Mouse (Mus musculus) intestine, embryonic 14.5 days (tissue): ENCODE data around the gene Ccdc74a. TPM values are rescaled to one million over a fixed set of nuclear protein-coding genes. Genes with fewer than 3 reads are reported as not detected.

Source experiments
- ATAC-seq: fragments of 200-750 bp; cut with Nextera tagmentation; replicated peaks from 2 replicates; pipeline ENCODE4 v1.8.0; 2017; ENCODE audit warnings: low read depth, moderate number of reproducible peaks, moderate TSS enrichment, moderate library complexity; ENCODE audit not compliant: low FRiP score, low TSS enrichment
- DNase-seq: peaks from one replicate; pipeline ENCODE4 v3.0.0-alpha.2; 2018; ENCODE audit warnings: low spot score
- H3K27ac ChIP-seq: fragments of 300-500 bp; sonication (generic); 2 replicates; pipeline ENCODE4 v1.5.1; 2014; ENCODE audit warnings: low read depth, mild to moderate bottlenecking, control low read depth
- H3K27me3 ChIP-seq: fragments of 300-500 bp; sonication (generic); replicated peaks from 2 replicates; pipeline ENCODE4 v1.6.1; 2014; ENCODE audit warnings: low read length, control low read depth; ENCODE audit not compliant: control insufficient read depth, insufficient read depth
- H3K36me3 ChIP-seq: fragments of 300-500 bp; sonication (generic); 2 replicates; pipeline ENCODE4 v1.6.1; 2014; ENCODE audit warnings: low read length, control low read depth; ENCODE audit not compliant: control insufficient read depth, insufficient read depth
- H3K4me1 ChIP-seq: fragments of 300-500 bp; sonication (generic); replicated peaks from 2 replicates; pipeline ENCODE4 v1.6.1; 2014; ENCODE audit warnings: low read length, control low read depth, mixed read lengths; ENCODE audit not compliant: control insufficient read depth, insufficient read depth
- H3K4me2 ChIP-seq: fragments of 300-500 bp; sonication (generic); 2 replicates; pipeline ENCODE4 v1.6.1; 2014; ENCODE audit warnings: low read length
- H3K4me3 ChIP-seq: fragments of 300-500 bp; sonication (generic); 2 replicates; pipeline ENCODE4 v1.5.1; 2014; ENCODE audit warnings: low read depth, low read length, control low read depth, mixed read lengths
- H3K9ac ChIP-seq: fragments of 300-500 bp; sonication (generic); 2 replicates; pipeline ENCODE4 v1.6.1; 2014; ENCODE audit warnings: mild to moderate bottlenecking, low read length
- H3K9me3 ChIP-seq: fragments of 300-500 bp; sonication (generic); 2 replicates; pipeline ENCODE4 v1.6.1; 2016; ENCODE audit warnings: low read length, control low read depth; ENCODE audit not compliant: control insufficient read depth
- WGBS: fragments of 180-500 bp; shearing (Covaris S2); extraction: QIAGEN DNeasy Blood & Tissue Kit; methylation state at CpG from one replicate; pipeline ENCODE4 v1.1.7; 2014; 5-methylcytosine and 5-hydroxymethylcytosine counted together
- polyA plus RNA-seq: library from polyadenylated mRNA; unstranded; fragments of >200 nt; fragmentation: Nextera tagmentation; extraction: Ambion mirVana; gene quantifications from 2 replicates; pipeline ENCODE4 v1.2.1, GENCODE M21; 2014

Gene Ccdc74a
- polyA plus RNA-seq, 1 experiment from 2014 or later: 2.3 TPM

DNA sequence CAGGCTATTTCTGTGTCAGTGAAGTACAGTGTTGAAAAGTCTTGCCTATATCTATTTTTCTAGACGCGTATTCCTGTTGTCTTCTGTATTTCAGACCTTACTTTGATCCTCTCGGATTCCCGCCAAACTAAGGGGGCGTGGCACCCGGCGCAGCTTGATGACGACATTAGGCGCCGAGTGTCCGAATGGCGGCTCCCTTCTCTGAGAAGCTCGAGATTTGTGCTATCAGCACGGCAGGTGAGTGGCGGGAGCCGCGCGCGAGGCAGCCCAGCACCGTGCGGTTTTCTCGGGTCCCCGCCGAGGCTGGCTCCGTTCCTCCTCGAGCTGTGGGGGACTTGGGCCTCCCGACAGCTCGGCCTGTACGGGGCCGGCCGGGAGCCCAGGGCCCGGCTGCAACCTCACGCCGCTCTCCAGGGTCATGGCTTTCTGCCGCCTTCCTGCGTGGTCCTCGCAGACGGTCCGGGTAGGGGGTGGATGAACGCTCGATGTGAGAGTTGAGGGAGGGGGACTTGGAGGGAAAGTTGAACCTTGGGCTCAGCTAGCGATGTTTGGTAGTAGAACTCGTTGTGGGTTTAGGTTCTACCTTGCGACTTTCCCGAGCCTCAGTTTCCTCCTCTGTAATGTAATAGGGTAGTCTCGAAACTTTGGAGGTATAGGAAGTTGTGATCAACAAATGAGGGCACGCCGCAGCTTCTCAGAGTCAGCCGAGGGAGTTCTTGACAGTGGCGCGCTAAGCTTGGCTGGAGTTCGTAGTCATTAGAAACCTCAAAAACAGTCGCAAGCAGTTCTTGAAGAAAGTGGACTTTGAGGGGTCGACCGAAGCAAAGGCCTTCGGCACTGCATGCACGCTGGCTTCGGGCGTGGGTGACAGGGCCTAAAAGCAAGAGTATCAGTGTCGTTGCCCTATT, 26.8 kb upstream of the Ccdc74a start, which contains the start of gene Smpd4:
TSS of gene Smpd4 (plus strand) at position 157 of the 908 bp plus-strand sequence.
- Histone ChIP-seq H3K4me3 (peak within 1 kb of the TSS; percentile 99), H3K9ac (peak within 1 kb of the TSS; percentile 89), H3K36me3 (peaks cover 27% of the 10 kb centered on the region), H3K27ac (no peak within 1 kb of the TSS), H3K4me2 (peak within 1 kb of the TSS; percentile 79), H3K27me3 (no peaks in the 10 kb centered on the region), H3K9me3 (no peaks in the 10 kb centered on the region), H3K4me1 (peaks cover 9% of the 10 kb centered on the region; the same call in 1 of the 2 replicates)
- DNase-seq (peak; percentile 100), ATAC-seq (peak; percentile 79)
- WGBS: 3% methylated on average over 60 of the region's 60 CpGs

GRCm38 (mm10) chr16:17621936-17622335, 24.3 kb upstream of the Ccdc74a start:
- no peak for ATAC-seq
- no peak overlapping the region for H3K9ac ChIP-seq
- H3K27ac ChIP-seq: no peak overlapping the region
- peaks cover 49% of the 10 kb centered on the region for H3K36me3 ChIP-seq
- H3K9me3 ChIP-seq: no peaks in the 10 kb centered on the region
- H3K4me2 ChIP-seq: no peak overlapping the region
- DNase-seq: no peak
- 94% methylated on average over 1 of the region's 1 CpGs for WGBS
- no peak overlapping the region for H3K4me3 ChIP-seq
- peaks cover 9% of the 10 kb centered on the region; the same call in 1 of the 2 replicates for H3K4me1 ChIP-seq
- no peaks in the 10 kb centered on the region for H3K27me3 ChIP-seq

GRCm38 (mm10) chr16:17625488-17626268, 20.6 kb upstream of the Ccdc74a start:
- no peak for DNase-seq
- Histone ChIP-seq H3K4me3 (no peak overlapping the region), H3K27ac (no peak overlapping the region), H3K4me1 (peaks cover under 1% of the 10 kb centered on the region; the same call in 1 of the 2 replicates), H3K27me3 (no peaks in the 10 kb centered on the region), H3K4me2 (no peak overlapping the region), H3K36me3 (peaks cover 83% of the 10 kb centered on the region), H3K9ac (no peak overlapping the region), H3K9me3 (no peaks in the 10 kb centered on the region)
- 0 out of 2 replicates have a peak, but pooled peaks have one; percentile 47 for ATAC-seq
- WGBS: 66% methylated on average over 8 of the region's 8 CpGs

DNA sequence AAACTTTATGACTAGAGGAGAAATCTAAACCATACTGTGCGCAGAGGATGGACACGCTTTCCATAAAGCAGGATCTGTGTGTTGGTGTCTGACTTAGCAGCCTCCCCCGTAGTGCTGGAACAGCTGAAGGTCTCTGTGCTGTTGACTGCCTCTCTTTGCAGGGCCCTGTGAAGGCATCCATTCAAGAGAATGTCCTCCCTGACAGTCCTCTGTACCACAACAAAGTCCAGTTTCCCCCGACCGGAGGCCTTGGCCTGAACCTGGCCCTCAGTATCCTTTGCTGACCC, 20.1 kb upstream of the Ccdc74a start:
- no peaks in the 10 kb centered on the region for H3K9me3 ChIP-seq
- no peak overlapping the region for H3K4me3 ChIP-seq
- H3K27ac ChIP-seq: no peak overlapping the region
- DNase-seq: no peak
- no peaks in the 10 kb centered on the region for H3K27me3 ChIP-seq
- WGBS: 97% methylated on average over 5 of the region's 5 CpGs
- no peak overlapping the region for H3K9ac ChIP-seq
- no peak for ATAC-seq
- peaks cover 88% of the 10 kb centered on the region for H3K36me3 ChIP-seq
- no peaks in the 10 kb centered on the region for H3K4me1 ChIP-seq
- no peak overlapping the region for H3K4me2 ChIP-seq

- Histone ChIP-seq H3K9ac (no peak overlapping the region), H3K4me1 (no peaks in the 10 kb centered on the region), H3K9me3 (no peaks in the 10 kb centered on the region), H3K4me3 (no peak overlapping the region), H3K4me2 (no peak overlapping the region), H3K36me3 (peaks cover 80% of the 10 kb centered on the region), H3K27me3 (no peaks in the 10 kb centered on the region), H3K27ac (no peak overlapping the region)
- no peak for DNase-seq
- no peak for ATAC-seq
- WGBS: 97% methylated on average over 2 of the region's 2 CpGs
These were observed 13.7 kb upstream of the Ccdc74a start for GRCm38 (mm10) chr16:17632580-17632979.

DNA sequence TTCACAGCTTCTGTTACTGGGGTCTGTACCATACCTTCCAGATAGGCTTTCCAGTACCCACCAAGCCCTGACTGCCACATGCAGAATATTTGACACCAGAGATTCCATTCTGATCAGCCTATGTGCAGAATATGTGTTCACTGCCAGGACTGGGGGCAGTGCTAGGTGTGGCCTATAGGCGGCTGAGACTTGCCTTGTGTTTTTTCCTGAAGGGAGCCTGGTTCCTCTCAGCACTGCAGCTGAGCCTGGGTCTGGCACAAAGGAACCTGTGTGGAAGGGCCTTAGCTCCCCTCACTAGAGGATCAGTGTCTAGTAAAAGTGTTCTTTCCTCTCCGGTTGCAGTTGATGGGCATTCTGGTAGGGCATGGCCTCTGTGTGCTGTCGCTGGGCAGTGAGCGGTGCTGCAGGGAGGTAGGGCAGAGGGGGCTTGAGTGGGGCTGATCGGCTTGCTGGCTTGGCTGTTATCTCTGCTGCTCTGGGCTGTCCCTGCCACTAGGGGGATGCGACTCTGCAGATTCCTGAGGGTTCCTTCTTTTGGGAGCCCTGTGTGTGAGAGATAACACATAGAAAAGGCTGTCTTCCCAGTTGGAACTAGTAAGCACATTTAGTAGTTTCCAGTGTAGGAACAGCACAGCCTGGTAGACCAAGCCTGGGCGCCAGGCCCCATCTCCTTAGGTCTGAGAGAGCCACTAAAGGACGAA, 12.6 kb upstream of the Ccdc74a start:
- Histone ChIP-seq H3K4me1 (no peaks in the 10 kb centered on the region), H3K9ac (no peak overlapping the region), H3K27ac (no peak overlapping the region), H3K27me3 (no peaks in the 10 kb centered on the region), H3K36me3 (peaks cover 80% of the 10 kb centered on the region), H3K4me2 (no peak overlapping the region), H3K4me3 (no peak overlapping the region), H3K9me3 (no peaks in the 10 kb centered on the region)
- DNase-seq (no peak), ATAC-seq (no peak)
- 73% methylated on average over 8 of the region's 8 CpGs for WGBS

DNA sequence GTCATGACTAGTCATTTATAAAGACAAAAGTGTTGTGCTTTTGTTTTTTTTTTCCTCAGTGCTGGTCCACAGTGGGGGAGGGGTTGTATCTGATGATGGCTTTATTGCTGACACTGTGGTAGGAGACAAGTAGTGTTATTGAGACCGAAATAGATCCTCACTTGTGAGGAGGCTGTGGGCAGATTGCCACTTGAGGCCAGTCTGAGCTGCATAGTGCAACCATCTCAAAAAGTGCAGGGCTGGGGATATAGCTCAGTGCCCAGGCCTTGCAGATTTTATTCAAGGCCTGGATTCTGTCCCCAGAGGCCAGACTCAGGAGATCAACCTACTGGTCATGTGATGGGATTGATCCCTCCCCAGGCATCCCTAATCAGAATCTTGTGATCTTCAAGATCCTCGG, 9.4 kb upstream of the Ccdc74a start:
- no peaks in the 10 kb centered on the region for H3K4me1 ChIP-seq
- H3K27me3 ChIP-seq: no peaks in the 10 kb centered on the region
- H3K9ac ChIP-seq: no peak overlapping the region
- H3K27ac ChIP-seq: no peak overlapping the region
- WGBS: 81% methylated on average over 2 of the region's 2 CpGs
- DNase-seq (no peak), ATAC-seq (no peak)
- no peaks in the 10 kb centered on the region for H3K9me3 ChIP-seq
- H3K4me3 ChIP-seq: no peak overlapping the region
- peaks cover 82% of the 10 kb centered on the region for H3K36me3 ChIP-seq
- H3K4me2 ChIP-seq: no peak overlapping the region

DNA sequence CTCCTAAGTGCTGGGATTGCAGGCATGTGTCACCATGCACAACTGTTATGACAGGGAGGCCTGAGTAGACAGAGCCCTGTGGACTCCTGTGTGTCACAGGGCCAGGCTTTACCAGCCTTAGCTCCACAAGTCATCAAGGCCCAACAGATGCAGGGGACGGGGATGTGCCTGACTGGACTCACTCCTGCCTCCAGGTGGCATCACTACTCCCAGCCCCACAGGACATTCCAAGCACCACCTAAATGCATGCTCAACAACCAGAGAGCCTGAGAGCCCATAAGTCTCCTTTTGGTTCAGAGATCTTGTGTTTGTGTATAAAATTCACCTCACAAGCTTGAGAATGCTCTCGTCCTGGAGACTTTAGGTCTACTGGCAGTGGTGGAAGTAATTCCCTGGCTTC, 8.7 kb upstream of the Ccdc74a start:
- DNase-seq (no peak), ATAC-seq (no peak)
- 75% methylated on average over 2 of the region's 2 CpGs for WGBS
- H3K4me3 ChIP-seq: no peak overlapping the region
- H3K4me1 ChIP-seq: no peaks in the 10 kb centered on the region
- peaks cover 82% of the 10 kb centered on the region for H3K36me3 ChIP-seq
- H3K4me2 ChIP-seq: no peak overlapping the region
- H3K9me3 ChIP-seq: no peaks in the 10 kb centered on the region
- H3K27ac ChIP-seq: no peak overlapping the region
- H3K9ac ChIP-seq: no peak overlapping the region
- no peaks in the 10 kb centered on the region for H3K27me3 ChIP-seq
